Mouse (Mus musculus) stomach, embryonic 14.5 days (tissue): ENCODE measurements around the gene Myl7. TPM values are rescaled to one million over a fixed set of nuclear protein-coding genes. Genes with fewer than 3 reads are reported as not detected.

ENCODE experiments used
- ATAC-seq: fragments of 200-750 bp; cut with Nextera tagmentation; 2 replicates; pipeline ENCODE4 v1.8.0; 2017; ENCODE audit warnings: low read depth, moderate TSS enrichment; ENCODE audit not compliant: insufficient number of reproducible peaks, insufficient read depth, low FRiP score
- H3K27ac ChIP-seq: fragments of 300-500 bp; sonication (generic); 2 replicates; pipeline ENCODE4 v1.5.1; 2014; ENCODE audit warnings: mild to moderate bottlenecking, low read length, moderate library complexity, mixed read lengths
- H3K27me3 ChIP-seq: fragments of 300-500 bp; sonication (generic); 2 replicates; pipeline ENCODE4 v1.6.1; 2014; ENCODE audit warnings: low read length, control low read depth, mixed read lengths; ENCODE audit not compliant: control insufficient read depth, insufficient read depth
- H3K36me3 ChIP-seq: fragments of 300-500 bp; sonication (generic); 2 replicates; pipeline ENCODE4 v1.6.1; 2014; ENCODE audit warnings: mild to moderate bottlenecking, control low read depth, low read length, moderate library complexity, mixed read lengths; ENCODE audit not compliant: control insufficient read depth, insufficient read depth
- H3K4me1 ChIP-seq: fragments of 300-500 bp; sonication (generic); 2 replicates; pipeline ENCODE4 v1.6.1; 2014; ENCODE audit warnings: low read length, control low read depth, mixed read lengths; ENCODE audit not compliant: control insufficient read depth, insufficient read depth
- H3K4me2 ChIP-seq: fragments of 300-500 bp; sonication (generic); replicated peaks from 2 replicates; pipeline ENCODE4 v1.6.1; 2014; ENCODE audit warnings: low read depth, low read length, control low read depth
- H3K4me3 ChIP-seq: fragments of 300-500 bp; sonication (generic); 2 replicates; pipeline ENCODE4 v1.5.1; 2014; ENCODE audit warnings: low read depth, low read length, control low read depth
- H3K9ac ChIP-seq: fragments of 300-500 bp; sonication (generic); replicated peaks from 2 replicates; pipeline ENCODE4 v1.6.1; 2014; ENCODE audit warnings: low read depth, mild to moderate bottlenecking, control low read depth, low read length, moderate library complexity, mixed read lengths
- H3K9me3 ChIP-seq: fragments of 300-500 bp; sonication (generic); 2 replicates; pipeline ENCODE4 v1.6.1; 2016; ENCODE audit warnings: low read depth, low read length, control low read depth; ENCODE audit not compliant: control insufficient read depth
- WGBS: fragments of 180-500 bp; shearing (Covaris S2); extraction: QIAGEN DNeasy Blood & Tissue Kit; methylation state at CpG from one replicate; pipeline ENCODE4 v1.1.7; 2014; 5-methylcytosine and 5-hydroxymethylcytosine counted together
- polyA plus RNA-seq: library from polyadenylated mRNA; unstranded; fragments of >200 nt; fragmentation: Nextera tagmentation; extraction: Ambion mirVana; gene quantifications from 2 replicates; pipeline ENCODE4 v1.2.1, GENCODE M21; 2014

The Myl7 gene
- polyA plus RNA-seq, 1 experiment from 2014 or later: 4.9 TPM

- H3K4me2 ChIP-seq: no peak overlapping the region
- no peak overlapping the region for H3K4me3 ChIP-seq
- H3K27me3 ChIP-seq: no peaks in the 10 kb centered on the region
- peaks cover 5% of the 10 kb centered on the region; the same call in 1 of the 2 replicates for H3K36me3 ChIP-seq
- 88% methylated on average over 13 of the region's 13 CpGs for WGBS
- no peak overlapping the region for H3K27ac ChIP-seq
- no peak overlapping the region for H3K9ac ChIP-seq
- no peaks in the 10 kb centered on the region for H3K9me3 ChIP-seq
- no peak for ATAC-seq
- H3K4me1 ChIP-seq: peaks cover 13% of the 10 kb centered on the region; the same call in 1 of the 2 replicates
These were observed 38.6 kb downstream of the Myl7 start for GRCm38 (mm10) chr11:5859883-5860550.

- no peaks in the 10 kb centered on the region for H3K27me3 ChIP-seq
- no peak overlapping the region for H3K4me3 ChIP-seq
- no peaks in the 10 kb centered on the region for H3K9me3 ChIP-seq
- no peak for ATAC-seq
- no peak overlapping the region for H3K27ac ChIP-seq
- 76% methylated on average over 1 of the region's 1 CpGs for WGBS
- H3K4me1 ChIP-seq: peaks cover 13% of the 10 kb centered on the region; the same call in 1 of the 2 replicates
- H3K36me3 ChIP-seq: no peaks in the 10 kb centered on the region; the same call in 1 of the 2 replicates
- no peak overlapping the region for H3K4me2 ChIP-seq
- H3K9ac ChIP-seq: no peak overlapping the region
These were observed 39.9 kb downstream of the Myl7 start for GRCm38 (mm10) chr11:5858723-5859122.

- no peaks in the 10 kb centered on the region for H3K27me3 ChIP-seq
- peaks cover 10% of the 10 kb centered on the region; the same call in 1 of the 2 replicates for H3K4me1 ChIP-seq
- no peak for ATAC-seq
- no peaks in the 10 kb centered on the region for H3K9me3 ChIP-seq
- H3K9ac ChIP-seq: no peak overlapping the region
- no peak overlapping the region for H3K27ac ChIP-seq
- 73% methylated on average over 8 of the region's 8 CpGs for WGBS
- H3K4me2 ChIP-seq: no peak overlapping the region
- H3K36me3 ChIP-seq: no peaks in the 10 kb centered on the region
- H3K4me3 ChIP-seq: no peak overlapping the region
These were observed 42.0 kb downstream of the Myl7 start for GRCm38 (mm10) chr11:5856479-5857130.

- H3K27ac ChIP-seq: no peak overlapping the region
- 38% methylated on average over 7 of the region's 7 CpGs for WGBS
- no peak overlapping the region for H3K9ac ChIP-seq
- no peak overlapping the region for H3K4me3 ChIP-seq
- no peak overlapping the region for H3K4me2 ChIP-seq
- no peaks in the 10 kb centered on the region for H3K36me3 ChIP-seq
- no peak for ATAC-seq
- peaks cover 5% of the 10 kb centered on the region; the same call in 1 of the 2 replicates for H3K4me1 ChIP-seq
- no peaks in the 10 kb centered on the region for H3K9me3 ChIP-seq
- H3K27me3 ChIP-seq: no peaks in the 10 kb centered on the region
These were observed 42.7 kb downstream of the Myl7 start for GRCm38 (mm10) chr11:5855902-5856301.

- Histone ChIP-seq H3K9ac (no peak overlapping the region), H3K27ac (no peak overlapping the region), H3K4me2 (no peak overlapping the region), H3K9me3 (no peaks in the 10 kb centered on the region), H3K4me1 (0 out of 2 replicates have a peak, but pooled peaks cover 2% of the 10 kb centered on the region), H3K4me3 (no peak overlapping the region), H3K36me3 (no peaks in the 10 kb centered on the region), H3K27me3 (no peaks in the 10 kb centered on the region)
- ATAC-seq: no peak
These were observed 43.1 kb downstream of the Myl7 start for GRCm38 (mm10) chr11:5855481-5855880.

GRCm38 (mm10) chr11:5852314-5852713, 46.3 kb downstream of the Myl7 start:
- Histone ChIP-seq H3K4me2 (no peak overlapping the region), H3K4me3 (no peak overlapping the region), H3K27ac (no peak overlapping the region), H3K9me3 (no peaks in the 10 kb centered on the region), H3K36me3 (no peaks in the 10 kb centered on the region), H3K27me3 (no peaks in the 10 kb centered on the region), H3K9ac (no peak overlapping the region), H3K4me1 (0 out of 2 replicates have a peak, but pooled peaks cover 2% of the 10 kb centered on the region)
- ATAC-seq: no peak
- WGBS: 44% methylated on average over 1 of the region's 1 CpGs

GRCm38 (mm10) chr11:5851021-5851736, 47.4 kb downstream of the Myl7 start:
- ATAC-seq: no peak
- no peaks in the 10 kb centered on the region for H3K27me3 ChIP-seq
- H3K4me2 ChIP-seq: no peak overlapping the region
- 39% methylated on average over 4 of the region's 4 CpGs for WGBS
- no peak overlapping the region for H3K9ac ChIP-seq
- no peaks in the 10 kb centered on the region for H3K36me3 ChIP-seq
- H3K4me1 ChIP-seq: 0 out of 2 replicates have a peak, but pooled peaks cover 2% of the 10 kb centered on the region
- H3K4me3 ChIP-seq: no peak overlapping the region
- no peak overlapping the region for H3K27ac ChIP-seq
- no peaks in the 10 kb centered on the region for H3K9me3 ChIP-seq

GRCm38 (mm10) chr11:5850452-5850851, 48.1 kb downstream of the Myl7 start:
- Histone ChIP-seq H3K4me3 (no peak overlapping the region), H3K27me3 (no peaks in the 10 kb centered on the region), H3K4me2 (no peak overlapping the region), H3K4me1 (no peaks in the 10 kb centered on the region), H3K9me3 (no peaks in the 10 kb centered on the region), H3K27ac (no peak overlapping the region), H3K36me3 (no peaks in the 10 kb centered on the region), H3K9ac (no peak overlapping the region)
- no peak for ATAC-seq
- WGBS: 45% methylated on average over 5 of the region's 5 CpGs
